In the genomic region with DNA sequence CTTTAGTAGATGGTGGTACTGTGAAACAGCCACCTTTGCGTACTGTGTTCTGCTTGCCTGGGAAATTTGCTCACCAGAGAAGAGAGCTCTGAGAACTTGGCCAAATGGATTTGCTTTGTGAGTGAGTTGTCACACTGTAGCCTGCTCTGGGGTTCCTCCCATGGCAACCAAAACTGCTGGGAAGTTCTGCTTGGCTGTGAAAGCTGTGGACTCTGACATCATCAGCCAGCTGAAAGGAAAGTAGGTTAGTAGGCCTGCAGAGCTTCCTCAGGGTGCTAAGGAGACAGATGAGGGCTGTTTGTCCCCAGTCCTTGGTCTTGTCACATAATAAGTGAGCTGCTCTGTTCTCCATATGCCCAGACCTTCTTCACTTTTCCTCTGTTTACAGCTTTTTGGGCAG, we compare ENCODE assay signal across 9 mouse cellular contexts. TPM values are rescaled to one million over a fixed set of nuclear protein-coding genes. Genes with fewer than 3 reads are reported as not detected.
DNase-seq lines count a peak whose midpoint lies in the region; ATAC-seq lines count a peak whose summit lies in the region.
"Had no signal": no experiment of that assay in that cellular context is flagged by ENCODE, and none has a peak within 500 bp of the region (broad histone marks: within the 10 kb centered on the region; RNA-seq: fewer than 3 reads in every experiment).

No protein-coding gene starts in this region.

- peaks cover 7% of the 10 kb centered on the region; the same call in 1 of the 2 replicates for H3K4me1 ChIP-seq in intestine, embryonic 15.5 days (replicated peaks)

- peak overlapping the region; percentile 54 for H3K27ac ChIP-seq in intestine, embryonic 15.5 days
- H3K27ac ChIP-seq: embryonic facial prominence, embryonic 13.5 days had no signal

- H3K9ac ChIP-seq in intestine, embryonic 15.5 days, result no peak overlapping the region
- H3K9ac ChIP-seq: embryonic facial prominence, embryonic 13.5 days had no signal

- H3K36me3 ChIP-seq in intestine, embryonic 15.5 days, result no peaks in the 10 kb centered on the region

- no peaks in the 10 kb centered on the region for H3K27me3 ChIP-seq in intestine, embryonic 15.5 days (replicated peaks)
- H3K27me3 ChIP-seq: embryonic facial prominence, embryonic 13.5 days had no signal

- DNase-seq in left cerebral cortex, adult 18-20 months (ENCODE audit: low spot score in 2 of 2), result peak; percentile 35 to 59
- no peak for DNase-seq in left cerebral cortex, adult 11 months (ENCODE audit: low spot score)
- DNase-seq in frontal cortex, postnatal 14 days (ENCODE audit: low spot score in 2 of 2), result peak; percentile 45 to 48
- DNase-seq in skeletal muscle tissue, adult 2 months (ENCODE audit: low read depth, low spot score), result peak; percentile 27
- DNase-seq in spleen, adult 18-20 months, result no peak
- no peak for DNase-seq in kidney, postnatal 25 days

- no peak overlapping the region for H3K4me2 ChIP-seq in intestine, embryonic 15.5 days (replicated peaks)
- H3K4me2 ChIP-seq: embryonic facial prominence, embryonic 13.5 days had no signal

- no peaks in the 10 kb centered on the region for H3K9me3 ChIP-seq in intestine, embryonic 15.5 days
- H3K9me3 ChIP-seq: embryonic facial prominence, embryonic 13.5 days had no signal

- WGBS in intestine, embryonic 15.5 days, result 67% methylated on average over 1 of the region's 1 CpGs

- ATAC-seq in intestine, embryonic 15.5 days, result peak; percentile 60

- H3K4me3 ChIP-seq in intestine, embryonic 15.5 days (replicated peaks), result no peak overlapping the region
- H3K4me3 ChIP-seq: embryonic facial prominence, embryonic 13.5 days had no signal

RNA-seq across cellular contexts. Expression of a gene that starts 37.3 kb away (rescaled TPM):
- total RNA-seq in left cerebral cortex, adult 18-20 months (2021), result 1 to 10 TPM; 4.0 to 4.6 TPM
- polyA plus RNA-seq in intestine, embryonic 15.5 days (2015; fragmentation: Nextera tagmentation; extraction: Ambion mirVana), result 7.4 and 9.0 TPM in 2 replicates
- total RNA-seq: megakaryocyte-erythroid progenitor cell, adult 5-6 weeks had no signal

Comparison
In these comparisons a context has a peak if more than half of its experiments do, and no peak if none do; other contexts are left out.
1. DNase-seq: peak in left cerebral cortex, adult 18-20 months (2 of 2), frontal cortex, postnatal 14 days (2 of 2) and skeletal muscle tissue, adult 2 months (single experiment); none in left cerebral cortex, adult 11 months (single experiment), spleen, adult 18-20 months (0 of 2) and kidney, postnatal 25 days (0 of 2).